Mouse (Mus musculus): ENCODE measurements at regions not wholly inside any gene's neighbourhood (a gene's known extent, or its start where the extent isn't known, plus 50 kb on each side); places are given as distances from the start of the nearest gene placed in this dataset.

GRCm38 (mm10) chr8:127769651-127770050 is 588.8 kb upstream of the Nrp1 start:
- 95% methylated on average over 1 of the region's 1 CpGs for WGBS
- H3K9ac ChIP-seq (ENCODE audit: low read length): no peak overlapping the region
- ATAC-seq (replicated peaks; ENCODE audit: extremely low read depth, insufficient read depth, low FRiP score): no peak

GRCm38 (mm10) chr8:127771781-127772180 is 586.6 kb upstream of the Nrp1 start:
- no peak for ATAC-seq (replicated peaks; ENCODE audit: extremely low read depth, insufficient read depth, low FRiP score)
- H3K27ac ChIP-seq (ENCODE audit: low read length): no peak overlapping the region
- H3K36me3 ChIP-seq (ENCODE audit: control insufficient read depth, insufficient read depth): no peaks in the 10 kb centered on the region
- H3K4me2 ChIP-seq (ENCODE audit: low read depth, low read length): no peak overlapping the region
- 0 out of 2 replicates have a peak, but pooled peaks cover 2% of the 10 kb centered on the region for H3K9me3 ChIP-seq (replicated peaks; ENCODE audit: control insufficient read depth, low read length)
- no peaks in the 10 kb centered on the region; the same call in 1 of the 2 replicates for H3K4me1 ChIP-seq (ENCODE audit: control insufficient read depth, insufficient read depth, low read length)
- no peaks in the 10 kb centered on the region for H3K27me3 ChIP-seq (ENCODE audit: control insufficient read depth, insufficient read depth, low read length)
- WGBS: 70% methylated on average over 1 of the region's 1 CpGs
- H3K4me3 ChIP-seq (ENCODE audit: low read length): no peak overlapping the region
- H3K9ac ChIP-seq (ENCODE audit: low read length): no peak overlapping the region

More at GRCm38 (mm10) chr8:127769651-127770050, 588.8 kb upstream of the Nrp1 start:
- Histone ChIP-seq H3K36me3 (ENCODE audit: control insufficient read depth, insufficient read depth) (no peaks in the 10 kb centered on the region), H3K27me3 (ENCODE audit: control insufficient read depth, insufficient read depth, low read length) (no peaks in the 10 kb centered on the region), H3K9me3 (replicated peaks; ENCODE audit: control insufficient read depth, low read length) (0 out of 2 replicates have a peak, but pooled peaks cover 2% of the 10 kb centered on the region), H3K4me3 (ENCODE audit: low read length) (no peak overlapping the region), H3K4me1 (ENCODE audit: control insufficient read depth, insufficient read depth, low read length) (peaks cover 2% of the 10 kb centered on the region), H3K4me2 (ENCODE audit: low read depth, low read length) (no peak overlapping the region), H3K27ac (ENCODE audit: low read length) (no peak overlapping the region)

GRCm38 (mm10) chr8:127772415-127772814 is 586.0 kb upstream of the Nrp1 start:
- WGBS: 87% methylated on average over 3 of the region's 3 CpGs
- Histone ChIP-seq H3K27ac (ENCODE audit: low read length) (no peak overlapping the region), H3K4me1 (ENCODE audit: control insufficient read depth, insufficient read depth, low read length) (no peaks in the 10 kb centered on the region; the same call in 1 of the 2 replicates), H3K4me2 (ENCODE audit: low read depth, low read length) (no peak overlapping the region), H3K27me3 (ENCODE audit: control insufficient read depth, insufficient read depth, low read length) (no peaks in the 10 kb centered on the region), H3K4me3 (ENCODE audit: low read length) (no peak overlapping the region), H3K9ac (ENCODE audit: low read length) (no peak overlapping the region), H3K9me3 (replicated peaks; ENCODE audit: control insufficient read depth, low read length) (0 out of 2 replicates have a peak, but pooled peaks cover 2% of the 10 kb centered on the region), H3K36me3 (ENCODE audit: control insufficient read depth, insufficient read depth) (no peaks in the 10 kb centered on the region)
- ATAC-seq (replicated peaks; ENCODE audit: extremely low read depth, insufficient read depth, low FRiP score): no peak

- H3K9ac ChIP-seq (ENCODE audit: low read length): no peak overlapping the region
- H3K27ac ChIP-seq (ENCODE audit: low read length): no peak overlapping the region
- H3K4me3 ChIP-seq (ENCODE audit: low read length): no peak overlapping the region
- no peaks in the 10 kb centered on the region; the same call in 1 of the 2 replicates for H3K4me1 ChIP-seq (ENCODE audit: control insufficient read depth, insufficient read depth, low read length)
- WGBS: 71% methylated on average over 2 of the region's 2 CpGs
- no peaks in the 10 kb centered on the region for H3K36me3 ChIP-seq (ENCODE audit: control insufficient read depth, insufficient read depth)
- no peak overlapping the region for H3K4me2 ChIP-seq (ENCODE audit: low read depth, low read length)
- ATAC-seq (replicated peaks; ENCODE audit: extremely low read depth, insufficient read depth, low FRiP score): no peak
- H3K27me3 ChIP-seq (ENCODE audit: control insufficient read depth, insufficient read depth, low read length): no peaks in the 10 kb centered on the region
- H3K9me3 ChIP-seq (replicated peaks; ENCODE audit: control insufficient read depth, low read length): 0 out of 2 replicates have a peak, but pooled peaks cover 2% of the 10 kb centered on the region
Measured at GRCm38 (mm10) chr8:127772917-127773316, 585.5 kb upstream of the Nrp1 start.

- Histone ChIP-seq H3K27me3 (ENCODE audit: control insufficient read depth, insufficient read depth, low read length) (no peaks in the 10 kb centered on the region), H3K9ac (ENCODE audit: low read length) (no peak overlapping the region), H3K4me1 (ENCODE audit: control insufficient read depth, insufficient read depth, low read length) (no peaks in the 10 kb centered on the region; the same call in 1 of the 2 replicates), H3K36me3 (ENCODE audit: control insufficient read depth, insufficient read depth) (no peaks in the 10 kb centered on the region), H3K9me3 (replicated peaks; ENCODE audit: control insufficient read depth, low read length) (0 out of 2 replicates have a peak, but pooled peaks cover 2% of the 10 kb centered on the region), H3K4me2 (ENCODE audit: low read depth, low read length) (no peak overlapping the region), H3K27ac (ENCODE audit: low read length) (no peak overlapping the region), H3K4me3 (ENCODE audit: low read length) (no peak overlapping the region)
- ATAC-seq (replicated peaks; ENCODE audit: extremely low read depth, insufficient read depth, low FRiP score): no peak
- WGBS: 87% methylated on average over 9 of the region's 9 CpGs
Measured at GRCm38 (mm10) chr8:127774642-127775041, 583.8 kb upstream of the Nrp1 start.

GRCm38 (mm10) chr8:127775160-127775559 is 583.2 kb upstream of the Nrp1 start:
- Histone ChIP-seq H3K27me3 (ENCODE audit: control insufficient read depth, insufficient read depth, low read length) (no peaks in the 10 kb centered on the region), H3K9ac (ENCODE audit: low read length) (no peak overlapping the region), H3K36me3 (ENCODE audit: control insufficient read depth, insufficient read depth) (no peaks in the 10 kb centered on the region), H3K4me3 (ENCODE audit: low read length) (no peak overlapping the region), H3K4me1 (ENCODE audit: control insufficient read depth, insufficient read depth, low read length) (no peaks in the 10 kb centered on the region; the same call in 1 of the 2 replicates), H3K9me3 (replicated peaks; ENCODE audit: control insufficient read depth, low read length) (0 out of 2 replicates have a peak, but pooled peaks cover 2% of the 10 kb centered on the region), H3K27ac (ENCODE audit: low read length) (no peak overlapping the region), H3K4me2 (ENCODE audit: low read depth, low read length) (no peak overlapping the region)
- WGBS: 45% methylated on average over 1 of the region's 1 CpGs
- ATAC-seq (replicated peaks; ENCODE audit: extremely low read depth, insufficient read depth, low FRiP score): no peak

- Histone ChIP-seq H3K9me3 (replicated peaks; ENCODE audit: control insufficient read depth, low read length) (0 out of 2 replicates have a peak, but pooled peaks cover 2% of the 10 kb centered on the region), H3K27me3 (ENCODE audit: control insufficient read depth, insufficient read depth, low read length) (no peaks in the 10 kb centered on the region), H3K4me2 (ENCODE audit: low read depth, low read length) (no peak overlapping the region), H3K27ac (ENCODE audit: low read length) (no peak overlapping the region), H3K4me1 (ENCODE audit: control insufficient read depth, insufficient read depth, low read length) (no peaks in the 10 kb centered on the region; the same call in 1 of the 2 replicates), H3K9ac (ENCODE audit: low read length) (no peak overlapping the region), H3K36me3 (ENCODE audit: control insufficient read depth, insufficient read depth) (no peaks in the 10 kb centered on the region), H3K4me3 (ENCODE audit: low read length) (no peak overlapping the region)
- 60% methylated on average over 7 of the region's 7 CpGs for WGBS
- ATAC-seq (replicated peaks; ENCODE audit: extremely low read depth, insufficient read depth, low FRiP score): no peak
Measured at GRCm38 (mm10) chr8:127775747-127776146, 582.7 kb upstream of the Nrp1 start.

- H3K4me1 ChIP-seq (ENCODE audit: control insufficient read depth, insufficient read depth, low read length): peaks cover under 1% of the 10 kb centered on the region
- H3K9me3 ChIP-seq (replicated peaks; ENCODE audit: control insufficient read depth, low read length): no peaks in the 10 kb centered on the region
- H3K9ac ChIP-seq (ENCODE audit: low read length): no peak overlapping the region
- H3K27ac ChIP-seq (ENCODE audit: low read length): no peak overlapping the region
- WGBS: 68% methylated on average over 4 of the region's 4 CpGs
- no peaks in the 10 kb centered on the region for H3K36me3 ChIP-seq (ENCODE audit: control insufficient read depth, insufficient read depth)
- no peak for ATAC-seq (replicated peaks; ENCODE audit: extremely low read depth, insufficient read depth, low FRiP score)
- no peak overlapping the region for H3K4me2 ChIP-seq (ENCODE audit: low read depth, low read length)
- H3K4me3 ChIP-seq (ENCODE audit: low read length): no peak overlapping the region
- H3K27me3 ChIP-seq (ENCODE audit: control insufficient read depth, insufficient read depth, low read length): no peaks in the 10 kb centered on the region
Measured at GRCm38 (mm10) chr8:127778352-127779020, 579.9 kb upstream of the Nrp1 start.

GRCm38 (mm10) chr8:127779021-127779689 is 579.2 kb upstream of the Nrp1 start:
- 88% methylated on average over 7 of the region's 7 CpGs for WGBS
- Histone ChIP-seq H3K4me2 (ENCODE audit: low read depth, low read length) (no peak overlapping the region), H3K27ac (ENCODE audit: low read length) (no peak overlapping the region), H3K4me3 (ENCODE audit: low read length) (no peak overlapping the region), H3K36me3 (ENCODE audit: control insufficient read depth, insufficient read depth) (no peaks in the 10 kb centered on the region), H3K27me3 (ENCODE audit: control insufficient read depth, insufficient read depth, low read length) (no peaks in the 10 kb centered on the region), H3K9ac (ENCODE audit: low read length) (no peak overlapping the region), H3K4me1 (ENCODE audit: control insufficient read depth, insufficient read depth, low read length) (peaks cover 4% of the 10 kb centered on the region), H3K9me3 (replicated peaks; ENCODE audit: control insufficient read depth, low read length) (no peaks in the 10 kb centered on the region)
- ATAC-seq (replicated peaks; ENCODE audit: extremely low read depth, insufficient read depth, low FRiP score): no peak

All from heart, embryonic 16.5 days (tissue).